Mouse (Mus musculus) lung, postnatal 0 days (tissue): ENCODE measurements around the gene Mrpl9.

Experiments used
- CTCF ChIP-seq: IDR thresholded peaks from 2 replicates; pipeline ENCODE4 v1.5.1; 2016; ENCODE audit warnings: antibody characterized with exemption, mild to moderate bottlenecking
- EP300 ChIP-seq: IDR thresholded peaks from 2 replicates; pipeline ENCODE4 v1.6.1; 2016; ENCODE audit warnings: antibody characterized with exemption, mild to moderate bottlenecking, control low read depth

- TF ChIP-seq CTCF (no peak), EP300 (no peak)
Observed at GRCm38 (mm10) chr3:94443597-94443964, 463 bp downstream of the Mrpl9 start, which contains the start of gene Oaz3.
